In the genomic region with DNA sequence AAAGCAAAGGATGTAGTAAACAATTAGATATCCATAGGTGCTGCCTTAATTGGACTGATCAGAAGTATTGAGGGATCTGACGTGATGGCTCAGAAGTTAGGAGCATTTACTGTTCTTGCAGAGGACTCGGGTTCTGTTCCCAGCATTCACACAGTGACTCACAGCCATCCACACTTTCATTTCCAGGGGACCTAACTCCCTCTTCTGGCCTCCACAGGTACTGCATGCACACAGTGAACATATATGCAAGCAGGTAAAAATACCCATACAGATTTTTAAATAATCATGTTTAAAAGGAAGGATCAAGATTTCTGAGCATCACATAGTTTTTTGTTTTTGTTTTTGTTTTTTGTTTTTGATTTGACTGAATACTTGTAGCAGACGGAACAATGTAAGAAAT, we compare ENCODE assay signal across 1 mouse cellular context.
TF ChIP-seq lines count a peak whose summit lies in the region.

No protein-coding gene starts in this region.

TF ChIP-seq in MEL, 35 proteins besides CTCF, POLR2A, EP300 and RAD21 (continued from another document):
- no peak for TF ChIP-seq MAX (IDR thresholded peaks at IDR 0.05; ENCODE audit: low read length)
TF ChIP-seq in MEL: peak in this region for 0.
